Mouse (Mus musculus) adrenal gland, adult 18-20 months (tissue): ENCODE measurements around the gene Pptc7. TPM values are rescaled to one million over a fixed set of nuclear protein-coding genes. Genes with fewer than 3 reads are reported as not detected.

Experiments
- DNase-seq, 2 experiments: peaks; one replicate each; pipeline ENCODE4 v3.0.0; 2021 to 2022; ENCODE audit warnings: low spot score in 2 of 2
- long read RNA-seq, 2 experiments: library from polyadenylated mRNA; stranded (forward); transcript quantifications; one replicate each; pipeline ENCODE4 v2.0.0; 2021
- total RNA-seq, 2 experiments: library from RNA; stranded (reverse); gene quantifications; 1 replicate in 1 of 2; 2 replicates in 1 of 2; pipeline ENCODE4 v1.2.3; 2021

The Pptc7 gene
- 10 to 100 TPM; 56.1 to 70.7 TPM for total RNA-seq
- long read RNA-seq, experiment 1, full-length matches to known transcripts: 16 of 37 reads
- long read RNA-seq, experiment 1, partial matches to known transcripts: 21 of 37 reads
- long read RNA-seq, experiment 1, other reads (novel, unspliced or antisense): 0 of 37 reads
- long read RNA-seq, experiment 2, full-length matches to known transcripts: 20 of 89 reads
- long read RNA-seq, experiment 2, partial matches to known transcripts: 67 of 89 reads
- long read RNA-seq, experiment 2, other reads (novel, unspliced or antisense): 2 of 89 reads

DNA sequence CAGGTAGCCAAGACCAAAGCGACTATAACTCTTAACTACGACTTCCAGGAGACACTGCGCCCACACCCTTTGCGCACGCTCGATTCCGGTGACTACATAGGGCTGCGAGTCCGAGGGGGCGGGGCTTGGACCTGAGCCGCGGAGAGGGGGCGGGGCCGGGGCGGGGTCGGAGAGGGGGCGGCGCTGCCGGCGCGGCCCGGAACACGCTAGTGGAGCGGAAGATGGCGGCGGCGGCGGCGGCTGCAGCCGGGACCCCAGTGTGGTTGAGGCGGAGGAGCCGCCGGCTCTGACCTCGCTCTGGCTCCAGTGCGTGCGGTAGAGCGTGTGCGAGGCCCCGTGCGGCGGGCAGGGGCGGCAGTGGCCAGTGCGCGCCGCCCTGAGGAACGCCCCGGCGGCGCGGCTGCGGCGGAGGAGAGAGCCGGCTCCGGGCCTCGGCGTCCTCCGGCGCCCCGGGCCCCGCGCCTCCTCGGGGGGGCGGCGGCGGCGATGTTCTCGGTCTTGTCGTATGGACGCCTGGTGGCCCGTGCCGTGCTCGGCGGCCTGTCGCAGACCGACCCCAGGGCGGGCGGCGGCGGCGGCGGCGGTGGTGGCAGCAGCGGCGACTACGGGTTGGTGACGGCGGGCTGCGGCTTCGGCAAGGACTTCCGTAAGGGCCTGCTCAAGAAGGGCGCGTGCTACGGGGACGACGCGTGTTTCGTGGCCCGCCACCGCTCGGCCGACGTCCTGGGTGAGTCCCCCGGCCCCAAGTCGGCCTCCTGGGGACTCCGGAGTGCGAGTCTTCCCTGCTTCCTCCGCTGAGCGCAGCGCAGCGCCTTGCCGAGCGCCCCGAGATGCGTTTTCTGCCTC lies at the start of gene Pptc7:
TSS of gene Pptc7 (plus strand) at position 183 of the 846 bp plus-strand sequence.
- DNase-seq: peak; percentile 86 to 88

DNA sequence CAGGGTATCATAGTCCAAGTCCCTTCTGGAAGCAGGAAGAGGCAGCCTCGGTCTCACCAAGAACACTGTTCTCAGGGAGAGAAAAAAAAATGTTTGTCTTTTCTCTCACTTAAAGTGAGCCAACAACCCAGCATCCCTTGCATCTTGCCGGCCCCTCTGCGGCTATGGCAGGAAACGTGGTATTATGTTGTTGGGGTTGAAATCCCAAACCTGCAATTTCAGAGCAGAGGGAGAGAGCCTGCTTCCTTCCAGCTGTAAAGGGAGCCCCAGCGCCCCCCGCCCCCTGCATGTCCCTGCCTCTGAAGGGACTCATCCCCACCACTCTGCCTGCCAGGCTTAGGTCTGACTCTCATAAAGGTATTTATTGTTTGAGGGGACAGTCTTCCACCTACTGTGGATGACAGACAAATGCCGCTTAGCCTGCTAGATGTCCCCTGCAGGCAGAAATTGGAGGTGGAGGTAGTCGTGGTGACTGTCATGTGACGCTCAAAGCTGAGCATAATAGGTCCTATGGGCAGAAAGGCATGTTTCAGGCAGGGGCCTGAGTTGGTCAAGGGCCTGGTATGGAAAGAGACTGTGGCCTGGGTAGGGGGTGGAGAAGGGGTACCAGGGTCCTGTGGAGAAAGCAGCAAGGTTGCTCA lies 48.8 kb upstream of the Pptc7 start:
- no peak for DNase-seq

DNA sequence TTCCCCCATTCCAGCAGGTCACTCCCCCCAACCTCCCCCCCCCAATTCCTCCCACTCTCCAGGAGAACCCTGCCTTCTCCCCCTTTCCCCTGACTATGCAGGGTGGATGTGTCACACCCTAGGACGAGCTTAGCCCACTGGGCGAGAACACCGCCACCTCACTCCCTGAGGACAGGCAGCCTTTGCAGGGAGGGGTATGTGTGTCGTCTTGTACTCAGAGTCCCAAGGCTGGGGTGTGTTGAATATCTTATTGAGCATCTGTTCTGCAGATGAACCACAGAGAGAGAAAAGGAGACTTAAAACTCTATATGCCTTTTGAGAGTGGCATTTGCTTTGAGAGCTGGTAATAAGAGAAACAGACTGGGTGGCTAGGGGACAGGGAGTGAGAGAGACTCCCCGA lies 47.0 kb upstream of the Pptc7 start:
- no peak for DNase-seq

DNA sequence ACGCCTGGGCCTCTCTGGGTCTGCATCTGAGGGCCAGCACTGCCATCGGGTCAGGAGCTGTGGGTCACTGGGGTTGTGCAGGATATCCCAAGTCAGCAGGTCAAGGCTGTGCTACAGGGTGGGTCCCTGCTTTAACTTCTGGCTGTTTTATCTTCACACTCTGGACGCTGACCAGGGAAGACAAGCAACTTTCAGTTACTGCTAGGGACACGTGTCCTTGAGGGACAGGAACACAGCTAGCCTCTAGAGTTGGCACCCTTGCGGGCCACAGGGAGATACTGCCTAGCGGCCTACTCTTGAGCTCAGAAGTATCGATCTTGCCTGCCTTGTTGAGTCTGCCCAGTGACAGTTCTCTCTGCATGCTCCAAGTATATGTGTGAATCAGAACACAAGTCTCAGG lies 44.5 kb upstream of the Pptc7 start:
- no peak for DNase-seq

DNA sequence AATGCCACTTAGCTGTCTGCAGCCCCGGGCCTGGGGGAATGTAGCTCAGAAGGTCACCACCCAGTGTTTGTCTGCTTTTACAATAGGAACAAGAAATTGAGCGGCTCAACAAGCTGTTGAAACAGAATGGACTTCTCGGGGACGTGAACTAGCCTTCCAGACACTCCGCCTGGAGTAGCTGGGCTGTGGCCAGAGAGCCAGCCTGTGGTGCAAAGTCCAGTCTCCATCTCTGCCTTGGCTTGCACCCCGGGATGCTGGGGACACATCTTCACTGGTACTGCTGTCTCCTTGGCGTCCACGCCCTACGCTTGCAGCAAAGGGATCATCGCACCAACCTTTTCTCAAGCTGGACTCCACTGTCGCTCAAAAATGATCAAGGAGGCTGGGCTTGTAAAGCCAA lies 43.6 kb upstream of the Pptc7 start:
- DNase-seq: no peak

DNA sequence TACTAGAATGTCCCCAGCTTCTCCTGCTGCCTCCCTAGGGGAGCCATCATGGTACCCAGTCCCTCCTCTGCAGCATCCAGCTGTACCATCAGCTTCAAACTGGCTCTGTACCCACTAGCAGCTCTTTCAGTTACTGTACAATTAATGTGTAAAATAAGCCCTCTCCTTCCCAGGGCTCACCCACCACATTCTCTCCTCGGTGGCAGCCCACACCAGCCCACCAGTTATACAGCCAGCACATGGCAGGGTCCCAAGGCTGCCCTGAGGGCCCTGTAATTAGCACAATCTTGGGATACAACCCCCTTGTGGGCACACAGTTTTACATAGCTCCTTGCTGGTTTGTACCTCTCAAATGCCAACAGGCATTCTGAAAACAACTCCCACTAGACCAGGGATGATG lies 43.2 kb upstream of the Pptc7 start:
- DNase-seq: no peak

DNA sequence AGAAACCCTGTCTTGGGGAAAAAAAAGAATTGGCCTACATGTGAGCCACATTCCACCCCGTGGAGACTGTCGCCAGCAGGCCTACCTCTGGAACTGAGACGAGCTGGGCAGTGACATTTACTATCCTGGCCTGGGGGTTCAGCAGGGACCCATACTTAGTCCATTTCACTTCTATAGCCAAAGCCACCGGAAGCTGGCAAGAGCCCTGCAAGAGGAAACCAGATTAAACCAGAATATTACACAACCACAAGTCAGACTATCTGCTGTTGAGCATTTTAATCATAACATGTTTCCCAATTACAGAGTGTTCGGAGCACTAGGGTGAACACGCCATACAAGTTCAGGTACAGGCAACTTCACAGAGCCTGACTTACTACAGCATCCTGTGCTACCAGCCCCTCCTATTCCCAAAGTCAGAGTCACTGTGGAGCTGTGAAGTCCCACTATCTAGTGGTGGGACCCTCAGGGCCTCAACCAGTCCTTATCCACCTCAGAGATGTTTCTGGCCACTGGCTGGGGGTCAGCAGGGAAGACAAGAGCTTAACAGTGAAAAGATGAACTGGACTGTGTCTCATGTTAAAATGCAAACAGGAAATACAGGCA lies 41.5 kb upstream of the Pptc7 start:
- no peak for DNase-seq

DNA sequence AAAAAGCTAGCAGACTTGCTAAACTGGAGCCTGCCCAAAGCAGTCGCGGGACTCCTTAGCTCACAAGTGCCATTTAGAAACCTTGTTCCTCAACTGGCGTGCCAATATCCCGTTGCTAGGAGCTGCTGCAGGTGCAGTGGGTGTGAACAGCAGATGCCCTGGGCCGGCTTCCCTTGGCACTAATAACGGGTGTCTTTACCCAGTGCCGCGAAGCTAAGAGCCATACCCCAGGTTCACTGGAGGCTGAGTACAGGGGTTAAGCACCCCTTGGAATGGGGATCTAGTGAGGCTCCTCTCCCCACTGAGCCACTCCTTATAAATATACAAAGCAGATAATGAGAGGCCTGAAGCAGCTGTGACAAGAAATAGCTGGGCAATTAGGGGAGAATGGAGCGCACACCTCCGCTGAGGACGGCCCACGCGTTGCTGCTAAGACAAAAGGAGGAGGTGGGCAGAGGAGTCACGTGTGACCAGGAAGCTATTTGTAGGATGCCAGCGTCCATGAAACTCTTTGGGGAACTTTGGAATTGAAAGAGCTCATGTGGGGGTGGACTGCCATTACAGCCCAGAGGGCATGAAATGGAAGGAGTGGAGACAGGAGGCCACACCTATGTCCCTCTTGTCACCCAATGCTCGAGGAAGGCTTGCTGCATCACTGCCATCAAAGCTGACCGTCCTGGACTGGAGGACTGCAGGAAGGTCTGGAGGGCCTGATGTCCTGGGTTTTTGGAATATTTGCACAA lies 40.2 kb upstream of the Pptc7 start:
- no peak for DNase-seq

DNA sequence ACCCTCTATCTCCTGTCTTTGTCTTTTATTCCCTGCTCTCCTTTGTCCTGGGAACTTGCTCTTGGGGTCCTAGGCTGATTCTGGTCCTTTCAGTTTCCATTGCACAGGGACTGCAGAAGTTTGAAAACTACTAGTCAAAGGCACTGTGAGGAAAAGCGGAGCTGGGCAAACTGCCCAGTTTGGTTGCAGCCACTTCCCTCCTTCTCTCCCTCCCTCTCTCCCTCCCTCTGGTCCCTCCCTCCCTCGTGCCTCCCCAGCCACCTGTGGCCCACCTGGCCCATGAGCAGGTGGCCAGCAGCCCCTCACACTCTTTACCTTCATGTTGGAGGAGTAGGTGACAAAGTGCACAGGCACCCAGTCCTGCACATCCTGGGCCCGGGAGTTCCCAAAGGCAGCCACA lies 39.0 kb upstream of the Pptc7 start:
- DNase-seq: no peak

DNA sequence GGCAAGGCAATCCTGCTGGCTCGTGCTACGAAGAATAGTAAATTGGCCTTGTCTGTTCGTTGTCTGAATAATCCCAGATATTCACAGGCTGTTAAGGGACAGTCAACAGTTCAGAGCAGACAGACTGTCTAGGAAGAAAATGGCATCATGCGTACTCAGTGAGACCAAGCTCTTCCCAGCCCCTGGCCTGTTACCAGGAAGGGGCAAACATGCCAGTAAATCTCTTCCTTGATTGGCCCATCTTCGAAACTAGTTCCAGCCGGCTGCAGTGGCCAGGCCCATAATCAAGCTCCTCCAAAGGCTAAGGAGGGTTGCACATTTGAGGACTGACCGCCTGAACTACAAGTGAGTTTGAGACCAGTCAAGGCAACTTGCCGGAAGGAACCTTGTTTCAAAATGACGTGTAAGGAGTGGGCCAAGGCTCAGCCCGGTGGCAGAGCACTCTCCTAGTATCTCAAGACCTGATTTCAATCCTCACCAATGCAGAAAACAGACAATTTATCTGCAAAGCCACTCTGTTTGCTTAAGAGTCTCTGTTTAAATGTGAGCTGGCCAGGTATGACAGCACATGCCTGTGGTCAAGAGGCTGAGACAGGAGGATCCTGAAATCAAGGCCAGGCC lies 37.5 kb upstream of the Pptc7 start:
- DNase-seq: no peak

DNA sequence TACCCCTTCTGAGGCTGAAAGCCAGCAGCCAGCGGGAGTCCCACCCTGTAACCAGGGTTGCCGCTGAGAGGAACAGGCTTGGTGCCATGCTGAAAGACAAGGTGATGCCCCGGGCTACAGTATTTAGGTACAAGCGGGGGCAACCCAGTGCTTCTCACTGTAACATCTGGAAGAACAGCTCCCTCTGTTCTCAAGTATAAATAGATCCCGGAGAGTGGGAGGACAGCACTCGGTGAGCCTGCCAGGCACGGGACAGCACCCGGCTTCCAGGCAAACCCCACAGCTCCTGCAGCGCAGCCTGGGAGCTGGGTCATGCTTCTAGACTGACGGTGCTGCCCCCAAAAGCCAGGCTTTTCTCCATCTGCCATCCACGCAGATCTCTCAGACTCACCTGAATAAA lies 36.6 kb upstream of the Pptc7 start:
- no peak for DNase-seq

DNA sequence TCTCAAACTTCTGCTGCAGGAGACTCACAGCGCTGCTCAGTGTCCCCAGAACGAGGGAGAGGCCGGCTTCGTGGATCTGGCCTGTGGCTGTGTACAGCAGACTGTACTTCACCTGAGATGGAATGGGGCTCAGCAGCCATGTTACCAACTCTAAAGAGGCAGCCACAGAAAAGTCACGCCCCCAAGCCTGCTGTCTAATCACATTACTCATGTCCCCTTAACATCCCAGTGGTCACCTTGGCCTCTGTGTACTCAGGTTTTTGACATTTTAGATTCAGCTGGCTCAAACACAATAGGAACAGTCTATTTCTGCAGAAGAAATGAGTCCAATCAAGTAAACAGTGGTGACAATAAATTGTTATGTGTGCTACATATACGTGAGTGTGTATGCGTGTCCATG lies 36.2 kb upstream of the Pptc7 start:
- DNase-seq: no peak

DNA sequence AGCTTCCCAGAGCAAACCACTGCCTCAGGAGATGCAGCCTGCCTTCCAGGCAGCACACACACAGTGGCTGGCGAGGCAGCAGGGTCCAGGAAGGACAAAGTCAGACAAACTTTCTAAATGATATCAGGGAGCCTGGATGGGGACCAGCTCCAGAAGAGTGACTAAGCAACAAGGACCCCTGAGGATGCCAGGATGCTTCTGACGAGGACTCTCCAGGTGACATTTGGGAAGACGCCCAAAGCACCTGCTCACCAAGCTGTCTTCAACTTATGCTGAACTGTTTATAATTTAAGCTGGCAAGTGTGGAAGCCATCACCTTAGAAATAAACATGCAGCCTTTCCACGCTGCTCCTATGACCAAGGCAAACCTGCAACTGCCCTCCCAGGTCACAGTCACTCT lies 34.9 kb upstream of the Pptc7 start:
- DNase-seq: no peak

DNA sequence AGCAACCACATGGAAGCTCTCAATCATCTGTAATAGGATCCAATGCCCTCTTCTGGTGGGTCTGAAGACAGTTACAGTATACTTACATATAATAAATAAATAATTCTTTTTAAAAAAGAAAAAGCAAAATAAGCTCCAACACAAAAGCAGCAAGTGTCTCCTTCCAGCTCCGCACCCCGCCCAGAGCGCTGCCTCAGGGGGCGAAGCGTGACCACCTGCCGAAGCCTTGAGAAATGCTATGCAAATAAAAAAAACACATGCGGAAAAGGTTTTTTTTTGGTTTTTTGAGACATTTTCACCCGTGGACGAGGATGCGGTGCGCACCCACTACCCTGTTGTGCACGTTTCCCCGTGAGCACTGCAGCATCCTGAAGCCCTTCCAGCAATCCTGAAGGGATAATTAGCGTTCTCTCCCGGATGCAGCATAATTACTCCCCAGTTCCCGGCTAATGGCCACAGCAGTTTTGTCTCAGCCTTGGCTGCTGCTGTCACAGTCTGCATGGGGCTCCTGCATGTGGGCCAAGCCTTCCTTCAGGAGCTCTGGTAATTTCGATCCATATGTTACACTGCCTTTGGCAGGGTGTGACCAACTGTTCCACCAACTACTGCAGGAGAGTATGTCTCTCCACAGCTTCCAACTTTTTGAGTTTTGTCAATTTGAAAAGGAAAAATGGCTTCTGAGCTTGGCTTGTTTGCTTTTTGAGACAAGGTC lies 32.1 kb upstream of the Pptc7 start:
- no peak for DNase-seq

DNA sequence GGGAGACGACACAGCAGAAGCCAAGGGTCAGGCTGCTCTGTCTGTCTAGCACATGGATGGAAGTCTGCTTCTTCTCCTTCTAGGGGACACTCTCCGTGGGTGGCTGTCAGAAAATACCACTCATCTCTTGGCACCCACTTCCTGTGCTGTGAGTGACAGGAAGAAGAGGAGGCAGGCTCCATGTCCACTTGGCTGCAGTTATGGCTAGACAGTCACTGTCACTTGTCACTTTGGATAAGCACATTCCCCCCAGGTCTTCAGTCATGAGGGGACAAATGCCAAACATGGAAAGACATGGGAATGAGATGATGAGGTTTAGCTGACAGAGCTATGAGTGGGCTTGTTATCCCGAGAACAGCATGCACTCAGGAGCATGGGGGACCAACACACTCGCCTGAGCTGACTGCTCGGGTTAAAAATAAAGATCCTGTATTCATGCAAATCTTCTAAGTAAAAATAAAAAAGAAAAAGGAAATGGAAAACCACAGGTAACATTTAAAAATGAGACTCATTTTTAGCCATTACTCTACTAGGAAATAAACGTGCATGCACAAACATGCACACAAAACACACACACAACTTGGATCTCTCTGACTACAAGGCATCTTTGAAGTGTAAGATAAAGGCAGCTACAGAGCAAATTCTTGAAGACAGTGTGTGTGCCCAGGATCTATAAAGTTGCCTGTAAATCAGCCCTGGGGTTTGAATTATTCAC lies 26.0 kb upstream of the Pptc7 start:
- DNase-seq: no peak

DNA sequence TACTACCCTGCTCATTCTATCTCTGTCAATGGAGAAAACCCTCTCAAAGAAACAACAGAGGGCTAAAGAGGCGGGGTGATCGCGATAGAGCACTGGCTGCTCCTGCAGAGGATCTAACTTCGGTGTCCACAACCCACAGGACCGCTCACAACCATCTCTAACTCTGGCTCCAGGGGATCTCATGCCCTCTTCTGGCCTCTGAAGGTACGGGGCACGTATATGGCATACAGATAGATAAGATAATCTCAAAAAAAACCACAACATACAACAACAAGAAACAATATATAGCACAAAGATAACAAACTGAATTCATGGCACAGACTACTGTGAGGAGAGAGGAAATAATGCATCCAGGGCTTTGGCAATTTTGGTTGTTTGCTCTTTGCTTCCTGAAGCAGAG lies 22.1 kb upstream of the Pptc7 start:
- DNase-seq: no peak

DNA sequence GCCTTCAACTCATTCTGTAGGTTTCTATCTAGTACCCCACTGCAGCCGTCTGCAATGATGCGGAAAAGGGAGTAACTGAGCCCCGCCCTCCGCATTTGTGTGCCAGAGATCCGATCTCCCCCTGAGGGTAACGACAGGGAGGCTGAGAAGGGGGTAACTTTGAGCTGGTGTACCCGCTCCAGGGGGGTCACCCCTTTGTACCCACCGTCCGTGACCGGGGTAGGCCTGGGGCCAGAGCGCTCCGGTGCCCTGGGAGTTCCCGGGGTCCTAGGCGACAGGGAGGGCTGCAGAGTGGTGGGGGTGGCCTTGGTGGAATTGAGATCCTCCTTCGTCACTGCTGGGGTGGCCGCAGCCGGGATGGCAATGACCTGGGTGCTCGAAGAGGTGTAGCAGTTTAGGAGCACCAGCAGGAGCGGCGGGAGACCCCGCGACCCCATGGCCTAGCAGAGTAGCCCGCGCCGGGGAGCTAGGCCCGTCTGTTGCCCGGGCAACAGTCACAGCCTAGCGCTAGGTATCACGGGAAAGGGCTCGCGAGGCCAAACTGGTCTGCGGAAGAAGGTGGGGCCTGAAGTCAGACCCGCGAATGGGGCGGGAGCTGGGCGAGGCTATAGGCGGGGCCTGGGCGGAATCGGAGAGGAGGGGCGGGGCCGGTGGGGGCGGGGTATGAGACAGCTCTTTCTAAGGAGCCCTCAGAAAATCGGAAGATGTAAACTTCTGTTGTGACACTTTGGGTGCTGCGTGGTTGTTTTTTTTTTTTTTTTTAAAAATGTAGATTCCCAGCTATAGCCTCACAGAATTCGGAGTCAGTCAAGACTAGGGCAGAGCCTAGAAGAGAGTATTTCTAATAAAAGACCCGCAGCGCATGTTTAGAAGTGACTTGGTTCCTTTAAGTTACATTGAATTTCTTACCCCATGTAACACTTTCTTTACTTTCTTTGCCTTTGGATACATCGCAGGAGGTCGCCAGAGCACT lies 19.9 kb upstream of the Pptc7 start, which contains the start of gene Tctn1:
TSS of gene Tctn1 (minus strand) at position 528 of the 973 bp plus-strand sequence.
- peak; percentile 77 to 80 for DNase-seq

DNA sequence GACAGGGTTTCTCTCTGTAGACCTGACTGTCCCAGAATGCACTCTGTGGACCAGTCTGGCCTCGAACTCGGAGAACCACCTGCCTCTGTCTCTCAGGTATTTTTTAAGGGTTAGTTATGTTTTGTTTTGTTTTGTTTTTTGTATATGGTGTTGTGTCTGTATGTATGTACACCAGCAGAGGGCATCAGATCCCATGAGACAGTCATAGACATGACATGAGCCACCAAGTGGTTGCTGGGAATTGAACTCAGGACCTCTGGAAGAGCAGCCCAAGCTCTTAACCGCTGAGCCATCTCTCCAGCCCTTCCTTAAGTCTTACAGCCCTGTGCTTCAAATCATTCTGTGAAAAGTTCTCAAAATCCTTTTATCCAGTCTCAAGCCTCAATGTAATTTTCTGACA lies 19.0 kb upstream of the Pptc7 start:
- DNase-seq: no peak
